Mouse (Mus musculus): ENCODE data around the gene Fnbp1. TPM values are rescaled to one million over a fixed set of nuclear protein-coding genes. Genes with fewer than 3 reads are reported as not detected.

Fnbp1 gene
- polyA plus RNA-seq, 1 experiment from 2014 or later = 14.7 TPM

DNA sequence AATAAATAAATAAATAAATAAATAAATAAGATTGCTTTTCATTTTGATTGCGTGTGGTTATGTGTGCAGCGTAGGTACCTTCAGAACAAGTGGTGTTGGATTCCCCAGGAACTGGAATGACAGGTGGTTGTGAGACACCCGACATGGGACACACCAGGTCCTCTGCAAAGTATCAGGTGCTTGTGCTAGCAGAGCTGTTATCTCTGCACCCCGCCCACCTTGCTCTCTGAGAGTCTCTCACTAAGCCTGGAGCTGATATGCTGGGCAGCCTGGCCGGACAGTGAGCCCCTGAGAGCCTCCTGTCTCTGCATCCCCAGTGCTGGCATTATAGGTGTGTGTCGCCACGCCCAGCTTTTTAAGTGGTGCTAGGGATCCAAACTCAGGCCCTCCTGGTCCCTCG, 58.4 kb downstream of the Fnbp1 start:
- Histone ChIP-seq H3K27ac (no peak overlapping the region), H3K36me3 (peaks cover 38% of the 10 kb centered on the region), H3K27me3 (ENCODE audit: insufficient read depth, poor library complexity, severe bottlenecking) (no peaks in the 10 kb centered on the region), H3K9me3 (0 out of 2 replicates have a peak, but pooled peaks cover 4% of the 10 kb centered on the region), H3K4me1 (replicated peaks) (peaks cover 26% of the 10 kb centered on the region), H3K4me3 (no peak overlapping the region)
- no peak for DNase-seq (ENCODE audit: low spot score)
- 91% methylated on average over 8 of the region's 8 CpGs for WGBS

DNA sequence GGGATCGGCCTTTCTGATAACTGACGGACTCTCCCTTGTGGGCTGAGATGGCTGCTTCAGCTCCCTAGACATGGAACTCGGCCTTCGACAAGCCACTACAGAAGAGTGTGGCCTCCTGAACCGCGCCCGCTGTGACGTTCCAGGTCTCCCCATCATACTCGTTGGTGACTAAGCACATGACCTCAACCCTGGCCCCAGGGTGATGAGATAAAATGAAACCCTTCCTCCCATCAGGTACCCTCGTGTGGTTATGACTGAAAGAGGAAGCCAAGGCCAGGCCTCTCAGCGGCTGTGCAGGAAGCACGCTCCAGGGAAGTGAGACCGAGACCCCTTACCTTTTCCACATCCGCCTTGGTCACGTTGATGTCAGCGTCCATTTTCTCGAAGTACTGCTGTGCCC, 59.2 kb downstream of the Fnbp1 start:
- Histone ChIP-seq H3K27me3 (ENCODE audit: insufficient read depth, poor library complexity, severe bottlenecking) (no peaks in the 10 kb centered on the region), H3K36me3 (peaks cover 38% of the 10 kb centered on the region), H3K4me1 (replicated peaks) (peaks cover 19% of the 10 kb centered on the region), H3K4me3 (no peak overlapping the region), H3K27ac (no peak overlapping the region), H3K9me3 (0 out of 2 replicates have a peak, but pooled peaks cover 4% of the 10 kb centered on the region)
- DNase-seq (ENCODE audit: low spot score) = no peak
- 92% methylated on average over 17 of the region's 17 CpGs for WGBS

DNA sequence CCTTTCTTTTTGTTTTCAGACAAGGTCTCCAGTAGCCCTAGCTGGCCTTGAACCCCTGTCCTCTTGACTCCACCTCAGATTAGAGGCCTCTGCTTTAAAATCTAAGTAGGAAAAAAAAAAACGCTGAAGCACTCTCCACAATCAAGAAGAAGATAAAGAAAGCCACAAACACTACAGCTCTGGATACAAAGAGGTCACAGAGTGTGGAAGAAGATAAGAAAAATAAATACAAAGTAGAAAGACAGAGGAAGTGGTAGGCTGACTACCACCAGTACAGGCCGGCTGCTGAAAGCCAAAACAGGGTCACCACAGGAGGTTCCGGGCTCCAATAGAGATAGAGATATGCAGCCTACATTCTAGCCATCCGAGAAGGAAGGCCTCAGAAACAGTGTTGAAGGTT, 60.5 kb downstream of the Fnbp1 start:
- peaks cover 6% of the 10 kb centered on the region for H3K4me1 ChIP-seq (replicated peaks)
- DNase-seq (ENCODE audit: low spot score) = no peak
- H3K27ac ChIP-seq = no peak overlapping the region
- H3K4me3 ChIP-seq = no peak overlapping the region
- H3K9me3 ChIP-seq = 0 out of 2 replicates have a peak, but pooled peaks cover 4% of the 10 kb centered on the region
- peaks cover 44% of the 10 kb centered on the region for H3K36me3 ChIP-seq
- WGBS = 69% methylated on average over 4 of the region's 4 CpGs
- no peaks in the 10 kb centered on the region for H3K27me3 ChIP-seq (ENCODE audit: insufficient read depth, poor library complexity, severe bottlenecking)

DNA sequence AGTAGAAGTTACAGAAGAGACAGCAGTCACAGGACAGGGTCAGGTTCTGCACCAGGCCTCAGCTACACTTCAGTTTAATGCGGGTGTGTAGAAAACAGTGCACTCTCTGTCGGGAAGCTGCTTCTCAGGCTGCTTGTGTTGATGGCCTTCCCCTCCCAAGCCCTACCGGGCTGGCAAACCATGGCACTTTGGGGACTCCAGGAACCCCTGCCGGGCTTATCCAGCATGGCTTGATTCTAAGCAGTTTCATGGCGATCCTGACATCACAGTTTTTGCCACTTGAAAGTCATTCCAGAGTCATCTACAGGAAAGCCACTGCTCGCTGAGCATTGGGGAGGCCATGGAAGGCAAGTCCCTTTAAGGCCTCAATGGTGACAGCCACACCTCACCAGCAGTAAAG, 62.7 kb downstream of the Fnbp1 start:
- H3K36me3 ChIP-seq = peaks cover 28% of the 10 kb centered on the region
- 0 out of 2 replicates have a peak, but pooled peaks cover 4% of the 10 kb centered on the region for H3K4me1 ChIP-seq (replicated peaks)
- WGBS = 83% methylated on average over 6 of the region's 6 CpGs
- no peak for DNase-seq (ENCODE audit: low spot score)
- peak overlapping the region; percentile 29; the same call in 1 of the 2 replicates for H3K27ac ChIP-seq
- no peaks in the 10 kb centered on the region for H3K27me3 ChIP-seq (ENCODE audit: insufficient read depth, poor library complexity, severe bottlenecking)
- 0 out of 2 replicates have a peak, but pooled peaks cover 1% of the 10 kb centered on the region for H3K9me3 ChIP-seq
- no peak overlapping the region for H3K4me3 ChIP-seq

DNA sequence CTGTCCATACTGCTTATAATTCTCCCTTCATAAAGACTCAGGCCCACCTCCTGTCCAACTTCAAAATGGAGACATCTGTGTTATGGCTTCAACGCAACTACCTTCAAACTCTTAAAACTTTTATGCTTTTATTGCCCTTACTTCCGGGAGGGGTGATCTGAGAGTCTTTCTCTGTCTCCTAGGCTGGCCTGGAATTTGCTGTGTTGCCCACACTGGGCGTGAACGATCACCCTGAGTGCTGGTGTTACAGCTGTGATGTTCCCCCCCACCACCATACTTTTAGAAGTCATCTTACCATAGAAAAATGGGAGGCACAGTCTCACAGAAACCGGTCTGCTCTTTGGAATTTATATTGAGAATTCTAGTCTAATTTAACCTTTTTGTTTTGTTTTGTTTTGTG, 64.2 kb downstream of the Fnbp1 start:
- H3K36me3 ChIP-seq = peaks cover 27% of the 10 kb centered on the region
- DNase-seq (ENCODE audit: low spot score) = no peak
- WGBS = 89% methylated on average over 5 of the region's 5 CpGs
- 0 out of 2 replicates have a peak, but pooled peaks cover 3% of the 10 kb centered on the region for H3K9me3 ChIP-seq
- no peak overlapping the region for H3K4me3 ChIP-seq
- H3K27ac ChIP-seq = no peak overlapping the region
- no peaks in the 10 kb centered on the region for H3K27me3 ChIP-seq (ENCODE audit: insufficient read depth, poor library complexity, severe bottlenecking)
- H3K4me1 ChIP-seq (replicated peaks) = 0 out of 2 replicates have a peak, but pooled peaks cover 4% of the 10 kb centered on the region

DNA sequence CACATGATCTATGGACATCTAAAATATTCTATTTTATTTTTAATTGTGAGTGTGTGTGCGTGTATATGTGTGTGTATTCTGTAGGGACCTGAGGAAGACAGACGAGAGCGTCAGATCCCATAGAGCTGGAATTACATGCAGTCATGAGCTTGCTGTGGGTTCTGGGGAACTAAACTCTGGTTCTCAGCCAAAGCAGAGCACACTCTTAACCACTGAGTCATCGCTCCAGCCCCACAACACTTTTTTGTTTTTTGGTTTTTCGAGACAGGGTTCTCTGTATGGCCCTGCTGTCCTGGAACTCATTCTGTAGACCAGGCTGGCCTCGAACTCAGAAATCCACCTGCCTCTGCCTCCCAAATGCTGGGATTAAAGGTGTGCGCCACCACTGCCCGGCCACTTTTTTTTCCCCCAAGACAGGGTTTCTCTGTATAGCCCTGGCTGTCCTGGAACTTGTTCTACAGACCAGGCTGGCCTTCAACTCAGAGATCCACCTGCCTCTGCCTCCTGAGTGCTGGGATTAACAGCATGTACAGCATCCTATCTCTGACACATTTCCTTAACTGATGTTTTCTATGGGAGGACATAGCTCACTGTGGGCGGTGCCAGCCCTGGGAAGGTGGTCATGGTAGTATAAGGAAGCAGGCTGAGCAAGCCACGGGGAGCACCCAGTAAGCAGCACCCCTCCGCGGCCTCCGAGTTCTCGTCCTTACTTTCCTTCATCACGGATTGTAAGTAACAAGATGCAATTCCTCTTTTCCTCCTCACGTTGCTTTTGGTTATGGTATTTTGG, 65.3 kb downstream of the Fnbp1 start:
- WGBS = 95% methylated on average over 16 of the region's 16 CpGs
- Histone ChIP-seq H3K4me3 (no peak overlapping the region), H3K36me3 (peaks cover 33% of the 10 kb centered on the region)

DNA sequence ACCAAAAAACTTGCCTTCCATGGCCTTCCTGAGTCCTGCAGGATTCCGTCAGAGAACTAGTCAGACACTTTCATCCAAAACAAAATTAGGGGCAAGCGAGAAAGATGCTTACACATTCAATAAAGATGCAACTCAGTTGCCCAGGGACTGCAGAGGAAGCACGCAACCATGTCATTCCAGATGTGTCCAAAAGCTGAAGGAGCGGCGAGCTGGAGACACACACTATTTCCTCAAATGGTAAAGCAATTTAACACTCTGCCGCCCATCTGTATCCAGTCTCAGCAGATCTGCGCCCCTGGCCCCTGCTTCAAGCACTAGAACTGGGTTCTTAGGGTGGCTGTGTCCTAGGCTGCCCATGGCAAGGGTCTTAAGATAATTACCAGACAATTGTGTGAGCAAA, 66.0 kb downstream of the Fnbp1 start:
- H3K36me3 ChIP-seq = peaks cover 33% of the 10 kb centered on the region
- 77% methylated on average over 7 of the region's 7 CpGs for WGBS

More for the DNA sequence above, 65.3 kb downstream of the Fnbp1 start:
- H3K27ac ChIP-seq = 0 out of 2 replicates have a peak overlapping the region, but pooled peaks have one; percentile 12
- 0 out of 2 replicates have a peak, but pooled peaks cover 4% of the 10 kb centered on the region for H3K4me1 ChIP-seq (replicated peaks)
- H3K27me3 ChIP-seq (ENCODE audit: insufficient read depth, poor library complexity, severe bottlenecking) = no peaks in the 10 kb centered on the region
- DNase-seq (ENCODE audit: low spot score) = no peak
- 0 out of 2 replicates have a peak, but pooled peaks cover 6% of the 10 kb centered on the region for H3K9me3 ChIP-seq

DNA sequence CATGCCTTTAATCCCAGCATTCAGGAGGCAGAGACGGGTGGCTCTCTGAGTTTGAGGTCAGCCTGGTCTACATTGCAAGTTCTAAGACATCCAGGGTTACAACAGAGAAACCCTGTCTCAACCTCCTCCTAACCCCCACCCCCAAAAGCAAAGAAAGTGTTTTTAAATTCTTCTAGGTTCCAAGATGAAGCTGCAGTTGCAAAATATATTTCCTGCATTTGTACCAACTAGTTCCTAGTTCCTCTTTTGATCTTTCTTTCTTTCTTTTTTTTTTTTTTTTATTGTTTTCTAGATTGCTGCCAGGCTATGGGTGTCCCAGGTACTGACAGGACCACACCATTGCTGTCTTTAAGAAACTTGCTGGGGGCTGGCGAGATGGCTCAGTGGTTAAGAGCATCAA, 66.6 kb downstream of the Fnbp1 start:
- Histone ChIP-seq H3K36me3 (peaks cover 33% of the 10 kb centered on the region), H3K27ac (no peak overlapping the region), H3K4me1 (replicated peaks) (0 out of 2 replicates have a peak, but pooled peaks cover 4% of the 10 kb centered on the region), H3K9me3 (0 out of 2 replicates have a peak, but pooled peaks cover 6% of the 10 kb centered on the region), H3K4me3 (no peak overlapping the region), H3K27me3 (ENCODE audit: insufficient read depth, poor library complexity, severe bottlenecking) (no peaks in the 10 kb centered on the region)
- no peak for DNase-seq (ENCODE audit: low spot score)
- 89% methylated on average over 2 of the region's 2 CpGs for WGBS

More for the DNA sequence above, 66.0 kb downstream of the Fnbp1 start:
- no peak overlapping the region for H3K27ac ChIP-seq
- 0 out of 2 replicates have a peak, but pooled peaks cover 6% of the 10 kb centered on the region for H3K9me3 ChIP-seq
- H3K4me3 ChIP-seq = no peak overlapping the region
- no peaks in the 10 kb centered on the region for H3K27me3 ChIP-seq (ENCODE audit: insufficient read depth, poor library complexity, severe bottlenecking)
- H3K4me1 ChIP-seq (replicated peaks) = 0 out of 2 replicates have a peak, but pooled peaks cover 4% of the 10 kb centered on the region
- no peak for DNase-seq (ENCODE audit: low spot score)

DNA sequence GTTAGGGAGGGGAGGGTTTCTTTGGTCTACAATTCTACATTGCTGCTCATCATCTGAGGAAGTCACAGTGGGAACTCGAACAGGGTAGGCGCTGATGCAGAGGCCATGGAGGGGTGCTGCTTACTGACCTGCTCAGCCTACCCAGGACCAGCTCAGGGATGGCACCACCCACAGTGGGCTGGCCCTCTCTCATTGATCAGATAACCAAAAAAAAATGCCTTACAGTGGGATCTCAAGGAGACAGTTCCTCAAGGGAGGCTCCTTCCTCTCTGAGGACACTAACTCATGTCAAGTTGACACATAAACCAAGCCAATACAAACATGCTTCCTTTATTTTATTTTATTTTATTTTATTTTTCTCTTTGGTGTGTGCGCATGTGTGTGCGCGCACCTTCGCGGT, 72.3 kb downstream of the Fnbp1 start:
- Histone ChIP-seq H3K36me3 (peaks cover 23% of the 10 kb centered on the region), H3K27ac (peak overlapping the region; percentile 95), H3K27me3 (ENCODE audit: insufficient read depth, poor library complexity, severe bottlenecking) (no peaks in the 10 kb centered on the region), H3K4me3 (no peak overlapping the region), H3K9me3 (0 out of 2 replicates have a peak, but pooled peaks cover 6% of the 10 kb centered on the region), H3K4me1 (replicated peaks) (peaks cover 33% of the 10 kb centered on the region)
- WGBS = 90% methylated on average over 7 of the region's 7 CpGs
- DNase-seq (ENCODE audit: low spot score) = no peak

DNA sequence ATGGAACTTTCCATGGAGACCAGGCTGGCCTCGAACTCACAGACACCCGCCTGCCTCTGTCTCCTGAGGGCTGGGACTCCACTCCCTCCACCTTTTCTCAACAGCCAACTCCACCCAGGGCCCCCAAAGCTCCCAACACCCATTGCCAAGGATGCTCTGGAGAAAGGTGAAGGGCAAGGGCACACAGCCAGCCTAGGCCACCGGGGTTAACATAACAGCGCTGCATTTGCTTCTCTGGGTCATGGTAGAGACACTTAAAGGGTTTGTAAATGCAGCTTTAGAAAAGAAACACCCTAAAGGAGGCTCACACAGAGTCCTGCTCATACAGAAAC, 72.7 kb downstream of the Fnbp1 start:
- Histone ChIP-seq H3K27me3 (ENCODE audit: insufficient read depth, poor library complexity, severe bottlenecking) (no peaks in the 10 kb centered on the region), H3K9me3 (0 out of 2 replicates have a peak, but pooled peaks cover 6% of the 10 kb centered on the region), H3K4me1 (replicated peaks) (peaks cover 33% of the 10 kb centered on the region), H3K36me3 (peaks cover 27% of the 10 kb centered on the region), H3K4me3 (peak overlapping the region; percentile 28; the same call in 1 of the 2 replicates), H3K27ac (peak overlapping the region; percentile 95)
- DNase-seq (ENCODE audit: low spot score) = no peak
- 65% methylated on average over 4 of the region's 4 CpGs for WGBS

DNA sequence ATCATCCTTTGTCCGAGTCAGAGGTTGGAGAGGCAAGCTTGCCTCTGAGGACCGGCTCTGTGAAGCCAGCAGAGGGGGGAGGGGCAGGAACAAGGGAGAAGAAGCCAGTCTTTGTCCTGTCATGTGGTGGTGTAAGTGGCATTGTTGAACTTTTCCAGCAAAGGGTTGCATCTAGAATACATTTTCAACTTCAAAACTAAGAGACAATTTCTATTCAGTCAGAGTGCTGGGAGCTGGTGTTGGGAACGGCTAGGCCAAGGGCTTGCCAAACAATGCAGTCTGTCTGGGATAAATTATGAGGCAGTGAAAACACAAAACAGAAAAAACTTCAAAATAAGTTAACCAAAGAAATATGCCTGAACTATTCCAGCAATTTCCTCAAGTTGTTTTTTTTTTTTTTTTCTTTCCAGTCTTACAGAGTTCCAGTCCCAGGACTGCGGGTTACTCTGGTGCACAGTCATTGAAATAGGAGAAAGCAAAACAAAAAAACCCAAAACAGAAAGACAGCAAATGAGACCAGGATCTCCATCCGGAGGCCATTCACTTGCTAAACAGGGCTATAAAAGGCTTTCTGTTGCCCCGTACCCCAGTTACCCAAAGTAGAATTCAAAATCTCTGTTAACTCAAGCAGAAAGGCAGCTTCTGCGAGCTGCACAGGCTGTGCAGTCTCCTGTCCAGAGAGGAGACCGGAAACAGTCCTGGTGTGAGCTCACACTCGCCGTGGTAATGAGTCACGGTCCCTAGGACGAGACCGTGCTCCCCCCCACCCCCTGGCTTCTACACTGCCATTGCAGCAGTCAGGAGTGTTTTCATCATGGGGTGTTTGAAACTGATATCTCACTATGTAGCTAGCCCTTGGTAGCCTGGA, 73.3 kb downstream of the Fnbp1 start:
- Histone ChIP-seq H3K27ac (peak overlapping the region; percentile 95), H3K9me3 (0 out of 2 replicates have a peak, but pooled peaks cover 6% of the 10 kb centered on the region), H3K4me1 (replicated peaks) (peaks cover 33% of the 10 kb centered on the region), H3K4me3 (peak overlapping the region; percentile 30), H3K27me3 (ENCODE audit: insufficient read depth, poor library complexity, severe bottlenecking) (no peaks in the 10 kb centered on the region), H3K36me3 (peaks cover 21% of the 10 kb centered on the region)
- peak; percentile 79 for DNase-seq (ENCODE audit: low spot score)
- WGBS = 8% methylated on average over 13 of the region's 13 CpGs

DNA sequence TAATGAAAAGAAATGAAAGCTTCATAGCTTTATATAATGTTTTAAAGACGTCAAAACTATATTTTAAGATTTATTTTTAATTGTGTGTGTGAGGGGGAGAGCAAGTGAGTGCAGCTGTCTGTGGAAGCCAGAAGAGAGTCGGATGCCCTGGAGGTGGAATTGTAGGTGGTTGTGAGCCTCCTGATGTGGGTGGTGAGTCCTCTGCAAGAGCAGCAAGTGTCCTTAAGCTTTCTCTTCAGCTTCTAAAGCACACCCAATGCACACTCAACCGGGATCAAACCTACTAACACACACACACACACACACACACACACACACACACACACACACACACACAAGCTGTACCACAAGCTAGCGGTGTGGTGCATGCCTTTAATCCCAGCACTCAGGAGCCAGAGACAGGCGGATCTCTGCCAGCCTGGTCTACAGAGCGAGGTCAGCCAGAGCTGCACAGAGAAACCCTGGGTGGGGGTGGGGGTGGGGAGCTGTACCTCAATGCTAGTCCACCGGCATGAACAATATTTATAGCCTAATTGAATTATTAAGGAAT, 74.0 kb downstream of the Fnbp1 start:
- no peak for DNase-seq (ENCODE audit: low spot score)
- Histone ChIP-seq H3K36me3 (peaks cover 14% of the 10 kb centered on the region), H3K27me3 (ENCODE audit: insufficient read depth, poor library complexity, severe bottlenecking) (no peaks in the 10 kb centered on the region), H3K9me3 (0 out of 2 replicates have a peak, but pooled peaks cover 6% of the 10 kb centered on the region), H3K4me1 (replicated peaks) (peaks cover 33% of the 10 kb centered on the region), H3K4me3 (peak overlapping the region; percentile 30; the same call in 1 of the 2 replicates), H3K27ac (peak overlapping the region; percentile 95)
- 41% methylated on average over 7 of the region's 7 CpGs for WGBS

Data from hindbrain, embryonic 10.5 days (tissue).